Mouse (Mus musculus) lung, postnatal 36 days (tissue): ENCODE measurements at regions not wholly inside any gene's neighbourhood (a gene's known extent, or its start where the extent isn't known, plus 50 kb on each side); places are given as distances from the start of the nearest gene placed in this dataset.
"Not testable (repeated sequence)": the region's sequence is repeated elsewhere in the genome, so short reads cannot be mapped to it uniquely, and the experiment has no call there.

ENCODE experiments used
- DNase-seq: peaks from one replicate; pipeline ENCODE4 v3.0.0; 2022; ENCODE audit warnings: mixed read lengths

DNA sequence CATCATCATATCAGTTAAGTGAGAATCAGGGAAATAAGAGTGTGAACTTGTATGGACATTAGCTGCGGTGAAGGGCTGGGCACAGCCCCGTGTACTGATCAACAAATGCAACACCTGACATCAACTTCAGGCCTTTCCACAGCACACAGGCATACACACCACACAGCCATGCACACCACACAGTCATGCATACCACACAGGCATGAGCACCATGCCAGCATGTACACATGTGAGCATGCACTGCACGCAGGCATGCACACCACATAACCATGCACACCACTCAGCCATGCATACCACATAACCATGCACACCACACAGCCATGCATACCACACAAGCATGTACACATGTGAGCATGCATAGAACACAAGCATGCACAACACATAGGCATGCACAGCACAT is 325.0 kb downstream of the Ajap1 start:
- no peak for DNase-seq

DNA sequence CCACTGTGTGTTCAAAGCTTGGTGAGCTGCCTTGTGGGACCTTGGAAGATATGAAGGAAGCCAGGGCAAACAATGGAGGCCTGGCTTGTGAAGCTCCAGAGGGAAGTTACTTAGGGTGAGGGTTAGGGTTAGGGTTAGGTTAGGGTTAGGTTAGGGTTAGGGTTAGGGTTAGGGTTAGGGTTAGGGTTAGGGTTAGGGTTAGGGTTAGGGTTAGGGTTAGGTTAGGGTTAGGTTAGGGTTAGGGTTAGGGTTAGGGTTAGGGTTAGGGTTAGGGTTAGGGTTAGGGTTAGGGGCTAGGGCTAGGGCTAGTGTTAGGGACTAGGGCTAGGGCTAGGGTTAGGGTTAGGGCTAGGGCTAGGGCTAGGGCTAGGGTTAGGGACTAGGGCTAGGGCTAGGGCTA is 329.7 kb downstream of the Ajap1 start:
- DNase-seq, result not testable (repeated sequence)

DNA sequence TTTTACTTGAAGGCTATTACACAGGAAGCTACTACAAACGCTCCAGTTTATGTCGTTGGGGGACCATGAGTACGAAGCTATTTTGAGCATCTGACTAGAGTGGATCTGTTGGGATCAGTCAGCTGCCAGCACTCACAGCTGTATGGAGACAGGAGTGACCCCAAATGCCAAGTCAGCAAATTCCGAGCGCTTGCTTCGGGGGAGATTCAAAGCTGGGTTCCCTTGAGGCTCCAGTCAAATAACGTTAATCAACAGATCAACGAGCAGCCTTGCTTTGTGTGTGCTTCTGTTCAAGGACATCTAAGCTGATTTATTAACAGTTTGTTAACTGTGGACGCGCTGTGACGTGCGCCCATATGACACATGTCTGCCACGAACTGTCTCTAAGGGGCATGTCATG is 349.5 kb downstream of the Ajap1 start:
- no peak for DNase-seq

DNA sequence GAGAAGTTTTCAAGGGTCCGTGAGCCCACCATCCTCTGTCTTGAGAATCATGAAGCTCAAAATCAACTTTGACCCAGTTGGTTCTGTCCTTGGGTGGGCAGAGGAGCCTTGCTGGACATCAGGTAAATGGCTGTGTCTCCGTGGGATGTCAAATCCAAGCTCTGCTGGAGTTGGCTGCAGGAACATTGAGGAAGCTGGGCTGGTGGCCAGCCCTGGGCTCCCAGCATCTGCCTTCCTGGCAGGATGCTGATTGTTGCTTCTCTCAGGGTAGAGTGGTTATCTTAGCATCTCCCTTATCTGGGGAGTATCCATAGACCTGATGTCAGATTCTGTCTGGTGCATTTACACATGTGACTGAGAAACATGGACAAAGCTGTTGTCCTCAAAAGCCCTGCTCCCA is 353.3 kb downstream of the Ajap1 start:
- no peak for DNase-seq

DNA sequence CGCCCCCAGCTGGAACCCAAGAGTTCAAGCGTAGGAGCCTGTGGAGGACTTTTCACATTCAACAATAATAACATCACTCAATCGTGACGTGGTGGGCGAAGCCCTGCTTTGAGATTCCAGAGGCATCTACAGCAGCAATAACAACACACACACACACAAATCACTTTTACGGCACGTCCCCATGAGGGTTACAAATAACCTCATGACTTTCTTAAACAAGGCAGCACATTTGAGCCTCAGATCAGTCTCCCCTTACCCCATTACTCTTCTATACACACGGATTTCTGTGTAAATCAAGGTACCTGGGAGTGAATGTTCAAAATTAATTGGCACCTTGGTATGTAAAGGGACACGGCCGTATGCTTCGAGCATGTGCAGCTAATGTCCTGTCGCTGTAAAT is 354.4 kb downstream of the Ajap1 start:
- DNase-seq, result no peak

DNA sequence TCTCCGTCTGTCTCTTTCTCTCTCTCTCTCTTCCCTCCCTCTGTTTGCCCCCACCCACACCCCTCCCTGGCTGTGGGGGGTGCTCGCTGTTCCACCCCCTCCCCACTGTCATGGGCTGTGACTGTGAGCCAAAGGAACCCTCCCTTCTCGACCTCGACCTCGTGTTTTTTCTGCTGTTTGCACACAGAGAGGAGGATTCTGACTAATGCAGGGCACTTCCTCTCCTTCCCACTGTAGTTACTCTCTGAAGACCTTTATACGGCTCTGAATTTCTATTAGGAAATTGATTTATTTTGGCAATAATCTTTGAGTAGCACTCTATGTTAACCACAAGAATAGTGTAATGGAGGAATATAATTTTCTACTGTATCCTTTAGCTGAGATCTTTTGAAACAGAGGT is 362.1 kb downstream of the Ajap1 start:
- DNase-seq, result no peak

DNA sequence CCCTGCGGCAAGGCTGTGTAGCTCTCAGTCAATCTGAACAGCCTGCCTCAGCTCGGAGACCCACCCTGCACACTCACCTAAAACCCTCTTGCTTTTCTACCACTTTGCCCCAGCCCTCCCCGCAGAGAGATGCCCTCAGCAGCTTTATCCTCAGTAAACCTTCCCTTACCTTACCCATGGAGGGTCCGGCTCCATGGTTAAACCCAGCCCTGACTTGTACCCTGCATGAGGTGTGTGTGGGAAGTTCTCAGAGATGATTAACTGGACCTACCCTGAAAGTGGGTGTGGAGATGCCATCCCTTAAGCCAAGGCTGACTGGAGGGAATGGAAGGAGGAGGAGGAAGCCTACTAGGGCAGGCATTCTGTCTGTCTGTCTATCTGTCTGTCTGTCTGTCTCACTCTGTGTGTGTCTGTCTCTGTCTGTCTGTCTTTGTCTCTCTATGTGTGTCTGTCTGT is 362.9 kb downstream of the Ajap1 start:
- DNase-seq, result no peak

DNA sequence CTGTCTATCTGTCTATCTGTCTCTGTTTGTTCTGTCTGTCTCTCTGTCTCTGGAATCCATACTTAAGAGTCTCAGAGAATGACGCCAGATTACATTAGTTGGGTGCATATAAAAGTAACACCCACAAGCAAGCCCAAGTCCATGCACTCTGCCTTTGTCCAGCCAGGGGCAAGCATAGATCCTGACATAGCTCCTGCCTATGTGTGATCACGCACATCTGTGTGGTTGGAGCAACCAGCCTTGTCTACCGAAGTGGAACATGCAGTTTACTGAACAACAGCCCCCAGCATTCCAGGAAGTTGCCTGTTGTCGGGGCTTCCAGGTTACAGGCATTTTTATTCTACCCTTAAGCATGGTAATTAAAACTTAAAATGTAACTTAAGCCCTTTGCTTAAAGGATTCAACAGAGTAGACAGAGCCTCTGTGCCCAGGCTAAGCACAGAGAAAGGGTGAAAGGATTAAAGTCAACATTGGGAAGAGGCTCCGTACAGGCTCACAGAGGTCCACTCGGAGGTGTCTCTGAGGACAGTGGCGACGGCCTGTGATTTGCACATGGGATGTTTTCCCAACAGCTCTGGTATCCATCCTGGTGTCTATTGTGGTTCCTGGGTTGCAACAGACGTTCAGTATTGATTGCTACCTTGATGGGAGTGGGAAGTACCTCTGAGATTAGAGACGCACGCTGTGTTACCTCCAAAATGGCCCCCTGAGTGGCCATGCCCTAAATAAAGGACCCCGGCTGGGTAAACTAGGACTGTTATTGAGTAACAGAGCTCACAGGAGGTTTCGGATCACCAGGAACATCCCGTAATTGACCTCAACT is 363.6 kb downstream of the Ajap1 start:
- DNase-seq, result no peak

DNA sequence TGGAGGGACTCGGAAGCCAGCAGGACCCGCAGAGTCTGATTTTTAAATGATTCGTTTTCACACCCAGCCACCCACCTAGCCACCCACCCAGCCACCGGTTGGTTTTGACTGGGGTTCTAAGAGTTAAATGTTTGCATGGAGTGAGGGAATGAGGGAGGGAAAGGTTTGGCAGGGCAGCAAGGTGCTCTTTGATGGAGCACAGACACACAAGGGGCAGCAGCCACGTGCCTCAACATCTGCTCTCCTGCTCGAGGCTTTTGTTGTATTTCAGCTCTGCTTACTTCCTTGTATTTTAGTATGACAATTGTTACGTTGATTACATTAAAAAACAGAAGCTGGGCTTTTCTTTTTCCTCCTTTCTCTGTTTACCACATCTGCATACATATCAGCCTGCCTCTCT is 367.6 kb downstream of the Ajap1 start:
- no peak for DNase-seq

DNA sequence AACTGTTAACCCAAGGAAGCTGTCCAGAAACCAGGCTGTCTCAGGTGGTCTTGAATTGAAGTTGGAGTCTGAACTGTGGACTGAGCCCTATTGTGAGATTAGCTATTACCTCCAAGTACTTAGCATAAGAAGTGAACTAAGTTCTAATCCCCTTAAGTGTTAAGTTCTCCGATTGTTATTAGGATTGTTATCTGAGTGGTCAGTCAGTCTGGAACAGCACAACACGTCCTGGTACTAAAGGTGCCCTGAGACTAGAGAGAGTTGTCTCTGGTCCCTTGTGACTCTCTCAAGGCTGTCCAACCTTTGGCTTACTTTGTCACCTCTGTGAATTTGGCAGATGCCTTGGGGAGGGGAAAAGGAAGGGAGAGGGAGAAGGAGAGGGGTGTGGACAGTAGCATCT is 369.0 kb downstream of the Ajap1 start:
- no peak for DNase-seq

DNA sequence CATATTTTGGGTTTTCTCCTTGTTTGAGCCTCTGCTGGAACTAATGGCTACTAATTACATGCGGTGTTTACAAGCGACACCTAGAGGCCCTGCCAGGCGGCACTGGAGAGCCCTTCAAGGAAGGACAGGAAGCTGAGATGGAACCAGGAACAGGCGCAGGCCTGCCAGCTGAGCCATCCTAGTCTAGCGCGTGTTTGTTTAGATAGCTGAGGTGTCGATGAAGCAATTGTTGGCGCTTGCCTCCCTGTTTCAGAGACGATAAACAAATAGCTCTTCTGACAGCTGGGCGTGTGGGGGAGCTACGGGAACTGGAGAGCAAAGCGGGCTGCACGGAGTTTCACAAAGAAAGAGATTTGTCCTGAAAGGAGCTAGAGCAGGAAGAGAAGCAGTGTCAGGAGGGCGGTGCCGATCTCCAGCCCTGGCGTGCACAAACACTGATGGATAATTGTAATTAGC is 372.3 kb downstream of the Ajap1 start:
- DNase-seq, result peak; percentile 34

DNA sequence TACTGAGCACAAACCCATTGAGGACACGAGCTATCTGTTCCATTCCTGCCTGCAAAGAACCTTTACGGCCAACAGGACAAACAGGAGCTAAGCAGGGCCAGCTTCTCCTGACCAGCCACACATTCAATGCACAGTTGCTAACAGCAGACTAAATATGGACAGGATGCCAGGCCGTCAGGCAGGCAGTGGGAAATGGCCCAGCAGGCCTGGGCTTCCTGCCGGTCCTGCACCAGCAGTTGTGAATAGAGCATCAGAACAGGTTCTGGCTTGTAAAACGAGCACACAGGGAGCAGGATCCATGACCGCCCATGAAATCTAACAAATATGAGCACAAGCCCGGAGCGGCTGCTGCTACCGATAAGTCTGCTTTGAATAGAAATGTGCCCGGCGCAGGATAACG is 384.0 kb downstream of the Ajap1 start:
- DNase-seq, result no peak

DNA sequence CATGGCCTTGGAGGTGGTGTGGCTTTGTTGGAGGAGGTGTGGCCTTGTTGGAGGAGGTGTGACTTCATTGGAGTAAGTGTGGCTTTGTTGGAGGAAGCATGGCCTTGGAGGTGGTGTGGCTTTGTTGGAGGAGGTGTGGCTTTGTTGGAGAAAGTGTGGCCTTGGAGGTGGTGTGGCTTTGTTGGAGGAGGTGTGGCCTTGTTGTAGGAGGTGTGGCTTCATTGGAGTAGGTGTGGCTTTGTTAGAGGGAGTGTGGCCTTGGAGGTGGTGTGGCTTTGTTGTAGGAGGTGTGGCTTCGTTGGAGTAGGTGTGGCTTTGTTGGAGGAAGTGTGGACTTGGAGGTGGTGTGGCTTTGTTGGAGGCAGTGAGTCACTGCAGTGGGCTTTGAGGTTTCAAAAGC is 385.0 kb downstream of the Ajap1 start:
- DNase-seq, result no peak

DNA sequence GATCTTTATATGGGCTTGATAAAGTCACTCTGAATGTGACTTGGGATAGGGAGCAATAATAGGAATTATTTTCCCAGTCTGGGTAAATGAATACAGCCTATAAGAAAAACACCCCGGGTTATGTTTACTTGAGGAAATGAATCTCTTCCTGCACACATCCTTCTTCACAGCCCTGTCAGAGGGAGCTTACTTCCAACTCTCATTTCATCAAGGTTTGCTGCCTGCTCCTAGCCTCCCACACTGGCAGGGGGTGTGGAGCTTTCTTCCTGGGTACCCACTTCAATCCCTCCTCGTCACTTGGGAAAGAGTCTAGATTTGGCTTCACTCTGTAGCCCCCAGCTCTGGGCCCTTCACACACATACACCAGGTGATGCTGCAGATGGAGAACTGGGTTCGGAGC is 389.5 kb downstream of the Ajap1 start:
- DNase-seq, result no peak

DNA sequence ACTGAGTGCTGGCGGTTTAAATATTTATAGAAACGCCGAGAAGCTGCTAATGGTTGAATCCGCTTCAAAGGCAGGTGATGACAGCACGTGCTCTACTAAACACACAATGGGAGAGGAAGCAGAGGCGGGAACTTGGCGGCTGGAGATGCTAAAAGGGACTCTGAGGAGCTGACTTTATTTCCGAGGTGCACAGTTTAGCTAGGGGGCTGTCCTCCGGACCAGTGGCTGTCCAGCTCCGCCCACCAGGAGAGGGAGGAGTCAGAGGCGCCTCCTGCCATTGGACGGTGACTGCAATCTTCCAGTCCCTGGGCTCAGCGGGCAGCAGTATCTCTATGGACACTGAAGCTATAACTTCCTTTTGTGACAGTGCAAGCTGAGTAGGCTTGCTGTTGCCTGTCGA is 400.4 kb downstream of the Ajap1 start:
- no peak for DNase-seq

DNA sequence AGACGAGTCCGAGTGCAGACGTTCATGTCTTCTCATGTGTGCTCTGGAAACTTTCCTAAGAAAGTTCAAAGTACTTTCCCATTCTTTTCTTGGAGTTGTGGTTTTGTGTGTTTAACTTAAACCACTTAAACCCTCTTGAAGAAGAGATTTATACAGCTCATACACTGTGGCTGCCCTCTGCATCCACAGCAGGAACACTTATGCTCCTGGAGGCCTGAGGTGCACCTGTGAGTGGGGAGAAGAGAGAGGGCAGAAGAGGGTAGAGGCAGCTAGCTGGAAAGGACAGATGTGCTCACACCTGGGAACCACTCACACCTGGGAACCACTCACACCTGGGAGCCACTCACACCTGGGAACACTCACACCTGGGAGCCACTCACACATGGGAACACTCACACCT is 408.0 kb downstream of the Ajap1 start:
- DNase-seq, result no peak

DNA sequence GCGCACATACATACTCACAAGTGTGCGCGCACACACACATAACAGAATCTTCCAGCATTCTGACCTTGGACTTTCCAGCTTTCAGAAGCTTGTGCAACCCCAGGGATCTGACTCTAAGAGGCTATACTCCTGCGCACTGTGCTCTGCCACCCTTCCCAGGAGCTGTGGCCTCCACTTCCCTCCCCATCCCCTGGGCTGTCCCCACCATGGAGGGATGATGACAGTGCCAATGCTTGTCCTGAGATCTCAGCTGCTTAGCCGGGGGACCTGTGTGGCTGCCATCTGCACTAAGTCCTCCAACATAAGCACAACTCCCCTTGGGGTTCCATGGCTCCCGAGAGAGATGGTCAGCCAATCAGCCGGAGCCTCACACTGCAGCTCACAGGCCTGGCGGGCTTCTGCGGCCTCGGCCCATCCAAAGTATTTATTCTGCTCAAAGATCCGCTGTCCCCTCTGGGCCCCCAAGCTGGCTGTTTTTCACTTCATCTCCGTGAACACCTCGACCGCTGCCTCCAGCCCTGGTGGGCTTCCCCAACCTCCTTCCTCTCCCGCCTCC is 412.3 kb downstream of the Ajap1 start:
- no peak for DNase-seq

DNA sequence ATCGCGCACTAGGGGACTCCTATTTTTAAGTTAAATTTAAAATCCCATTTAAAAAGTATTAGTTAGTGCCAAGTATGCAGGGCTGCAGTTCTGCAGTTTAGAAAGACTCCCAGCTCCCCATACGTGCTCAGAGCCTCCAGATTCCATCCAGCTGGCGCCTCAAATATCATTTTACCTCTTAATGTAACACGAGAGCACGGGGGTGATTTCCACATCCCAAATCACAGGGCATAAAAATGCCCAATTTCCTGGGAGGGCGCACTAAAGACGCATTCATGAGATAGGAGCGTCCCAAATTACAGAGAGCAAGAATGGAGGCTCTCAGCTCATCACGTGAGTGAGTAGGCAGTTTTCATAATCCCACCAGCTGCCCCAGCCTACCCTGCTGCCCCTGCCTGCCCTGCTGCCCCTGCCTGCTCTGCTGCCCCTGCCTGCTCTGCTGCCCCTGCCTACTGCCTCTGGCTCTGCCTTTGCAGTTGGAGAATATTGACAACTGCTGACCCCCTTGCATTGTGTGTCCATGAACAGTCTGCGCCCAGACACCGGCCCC is 414.1 kb downstream of the Ajap1 start:
- no peak for DNase-seq

DNA sequence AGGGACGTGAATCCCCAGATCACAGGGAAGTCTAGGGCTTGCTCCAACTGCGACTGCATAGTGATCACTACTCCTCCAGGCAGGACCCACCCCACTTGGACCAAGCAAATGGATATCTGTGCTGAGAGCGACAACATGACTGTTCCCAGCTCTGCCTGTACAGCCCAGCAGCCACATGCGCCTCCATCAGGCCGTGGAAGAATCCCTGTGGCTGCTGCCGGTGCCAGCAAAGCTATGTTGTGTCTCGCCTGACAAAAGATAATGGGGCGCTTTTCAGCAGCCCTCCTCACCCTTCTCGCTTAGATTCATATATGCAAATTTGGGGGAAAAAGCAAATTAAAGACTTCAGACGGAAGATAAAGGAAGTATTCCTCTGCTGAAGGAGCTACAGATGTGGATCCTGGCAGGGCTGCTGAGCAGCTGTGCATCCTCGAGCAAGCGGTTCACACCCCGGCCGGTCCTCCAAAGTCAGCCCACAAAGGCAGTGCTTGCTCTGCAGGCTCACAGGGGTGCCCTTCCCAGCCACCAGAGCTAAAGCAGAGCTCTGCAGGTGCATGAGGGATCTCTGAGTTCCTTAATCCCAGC is 418.5 kb downstream of the Ajap1 start:
- no peak for DNase-seq

DNA sequence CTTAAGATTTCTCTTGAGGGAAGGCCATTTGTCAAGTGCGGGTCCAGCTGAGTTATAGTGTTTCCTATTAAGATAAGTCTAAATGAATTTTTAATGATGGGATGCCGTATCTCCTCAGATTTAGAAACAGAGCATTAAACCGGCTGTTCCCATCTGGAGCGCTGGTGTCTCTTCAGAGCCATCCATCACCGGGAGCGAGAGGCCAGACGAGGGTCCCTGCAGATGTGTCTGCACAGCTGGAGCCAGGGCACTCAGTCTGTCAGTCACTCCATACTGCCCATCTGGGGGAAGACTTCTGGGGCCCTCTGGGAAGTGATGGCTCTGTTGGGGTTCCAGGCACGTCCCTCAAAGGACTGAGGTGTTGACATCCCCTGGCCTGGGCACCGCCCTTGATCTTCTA is 419.2 kb downstream of the Ajap1 start:
- DNase-seq, result no peak

DNA sequence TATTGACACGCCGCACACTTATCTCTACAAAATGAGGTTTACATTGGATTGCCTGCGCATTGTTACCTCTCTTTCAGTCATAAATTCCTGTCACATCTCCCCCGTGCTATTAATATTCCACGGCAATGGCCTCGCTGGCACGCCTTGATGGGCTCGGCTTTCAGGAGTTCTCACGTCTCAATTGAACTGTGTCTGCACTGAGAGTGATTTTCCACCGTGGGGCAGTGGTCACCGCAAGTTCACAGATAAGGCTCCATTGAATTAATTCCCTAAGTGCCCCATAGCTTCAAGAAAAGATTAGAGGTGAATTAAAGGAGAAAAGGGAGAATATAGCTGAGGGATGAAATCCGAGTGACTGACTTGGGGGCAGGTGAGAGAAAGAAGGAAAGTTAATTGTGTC is 424.5 kb downstream of the Ajap1 start:
- no peak for DNase-seq

DNA sequence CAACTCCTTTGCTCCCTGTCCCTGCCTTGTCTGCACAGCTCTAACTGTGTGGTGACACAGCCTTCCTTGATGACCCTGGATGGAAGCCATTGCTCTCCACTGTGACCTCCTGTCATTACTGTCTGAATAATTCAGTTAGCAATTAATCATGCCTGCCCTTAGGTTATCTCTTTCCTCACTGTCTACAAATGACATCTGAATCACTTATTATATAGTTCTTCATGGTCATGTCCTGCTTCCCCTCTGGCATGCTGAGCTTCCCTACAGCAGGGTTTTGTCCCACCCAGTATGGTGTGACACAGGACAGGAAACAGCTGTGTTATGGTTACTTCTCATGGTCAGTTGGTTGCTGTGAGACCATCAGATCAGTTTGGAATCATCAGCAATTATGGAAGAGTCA is 458.9 kb downstream of the Ajap1 start:
- peak; percentile 3 for DNase-seq

DNA sequence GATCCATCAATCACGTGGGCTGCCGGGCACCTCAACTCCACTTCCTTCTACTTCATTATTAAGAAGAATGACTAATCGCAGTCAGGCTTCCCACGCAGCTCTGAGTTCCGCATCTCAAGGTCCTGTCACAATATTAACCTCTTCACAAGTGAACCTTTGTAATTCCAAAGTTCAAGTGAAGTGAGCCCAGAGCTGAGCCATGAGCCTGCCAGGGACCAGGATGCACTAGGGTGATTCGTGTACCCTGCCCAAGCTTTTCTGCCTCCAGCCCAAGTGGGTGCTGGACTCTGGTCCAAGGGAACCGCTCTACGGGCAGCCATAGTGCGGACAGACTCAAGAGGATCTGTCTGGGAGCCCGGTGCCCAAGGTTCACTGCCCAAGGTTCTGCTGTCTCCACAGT is 463.4 kb downstream of the Ajap1 start:
- DNase-seq, result no peak
